Mouse (Mus musculus): ENCODE results near the gene Adam22.

- TF ChIP-seq EP300 (IDR thresholded peaks at IDR 0.05; ENCODE audit: insufficient read depth, low read depth, low read length) (no peak), POLR2A (IDR thresholded peaks at IDR 0.05; ENCODE audit: insufficient read depth, low read length) (no peak), CTCF (IDR thresholded peaks at IDR 0.05; ENCODE audit: low read depth, low read length) (no peak)
Observed at GRCm38 (mm10) chr5:8120926-8121325, 247.0 kb downstream of the Adam22 start.
